Mouse (Mus musculus) lung, postnatal 0 days (tissue): Measurements from ENCODE around the gene Car14.

Experiments
- CTCF ChIP-seq: IDR thresholded peaks from 2 replicates; pipeline ENCODE4 v1.5.1; 2016; ENCODE audit warnings: antibody characterized with exemption, mild to moderate bottlenecking
- EP300 ChIP-seq: IDR thresholded peaks from 2 replicates; pipeline ENCODE4 v1.6.1; 2016; ENCODE audit warnings: antibody characterized with exemption, mild to moderate bottlenecking, control low read depth

DNA sequence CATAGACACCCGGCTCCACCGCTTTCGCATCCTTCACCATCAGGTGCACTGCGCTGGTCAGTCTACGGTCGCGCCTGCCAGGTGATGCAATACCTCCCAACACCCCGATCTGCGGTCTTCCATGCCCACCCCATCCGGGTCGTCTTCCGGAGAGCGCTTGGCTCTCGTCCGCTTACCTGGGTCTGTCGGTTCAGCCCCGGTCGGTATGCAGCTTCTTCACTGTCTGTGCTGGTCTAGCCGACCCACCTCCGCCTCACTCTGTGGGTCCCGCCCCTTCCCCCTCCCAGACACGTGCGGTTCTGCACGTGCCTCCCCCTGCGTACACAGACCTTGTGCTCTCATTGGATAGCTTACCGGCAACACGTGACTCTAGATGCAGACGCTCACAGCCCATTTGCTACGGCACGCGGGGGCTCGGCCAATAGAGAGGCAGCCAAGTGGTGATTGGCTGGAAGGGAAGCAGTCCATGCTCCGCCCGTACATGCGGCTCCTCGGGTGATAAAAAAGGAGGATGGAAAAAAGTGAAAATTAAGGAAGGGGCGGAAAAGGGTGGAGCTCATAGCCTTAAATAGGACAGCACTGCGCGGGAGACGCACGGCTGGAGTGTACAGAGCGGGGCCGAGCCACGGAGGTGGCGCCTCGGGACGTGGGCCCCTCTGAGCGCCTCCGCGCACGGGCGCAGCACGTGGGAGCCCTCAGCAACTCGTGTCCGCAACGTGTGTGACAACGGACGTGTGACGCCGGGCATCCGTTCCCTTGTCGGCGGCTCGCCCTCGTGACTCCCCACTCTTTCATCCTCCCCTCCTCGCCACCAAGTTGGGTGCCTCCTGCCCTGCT lies 22.3 kb downstream of the Car14 start, which contains the start of gene Ciart:
- TF ChIP-seq EP300: no peak
- TF ChIP-seq CTCF: no peak
